In the genomic region with DNA sequence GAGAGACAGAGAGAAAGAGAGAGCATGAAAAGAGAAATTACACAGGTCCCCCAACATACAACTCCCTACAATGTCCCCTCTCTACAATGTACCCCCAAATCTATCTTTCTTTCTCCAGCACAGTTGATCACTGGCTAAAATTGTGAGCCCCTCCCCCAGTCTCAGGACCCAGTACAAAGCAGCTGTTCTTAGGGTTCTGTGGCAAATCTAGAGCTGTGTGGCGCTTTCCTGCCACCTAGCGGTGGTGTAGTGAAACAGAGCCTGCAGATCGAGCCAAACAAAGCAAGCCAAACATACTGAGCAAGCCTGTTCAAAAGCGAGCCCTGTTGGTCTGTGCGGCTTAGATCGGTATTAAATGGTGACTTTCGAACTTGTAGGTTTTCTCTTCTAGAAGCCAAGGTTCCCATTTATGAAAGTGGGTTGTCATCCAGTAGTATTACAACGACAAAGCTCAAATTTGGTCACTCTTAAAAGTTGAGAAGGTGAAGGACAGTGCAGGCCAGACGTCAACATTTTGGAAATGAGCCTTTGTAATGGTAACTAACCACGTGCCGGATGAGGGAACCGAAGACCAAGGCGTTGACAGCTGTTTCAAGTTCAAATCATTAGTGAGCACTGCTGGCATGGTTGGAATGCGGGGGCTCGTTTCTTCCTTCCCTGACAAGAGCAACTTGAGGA, we compare ENCODE assay signal across 8 mouse cellular contexts. TPM values are rescaled to one million over a fixed set of nuclear protein-coding genes. Genes with fewer than 3 reads are reported as not detected.
DNase-seq lines count a peak whose midpoint lies in the region; ATAC-seq and TF ChIP-seq lines count a peak whose summit lies in the region.

No protein-coding gene starts in this region.

- peaks cover 3% of the 10 kb centered on the region; the same call in 1 of the 2 replicates for H3K27me3 ChIP-seq in G1E (ENCODE audit: insufficient read depth, low read length)
- H3K27me3 ChIP-seq in forebrain, embryonic 12.5 days: no peaks in the 10 kb centered on the region; the same call in 1 of the 2 replicates
- no peaks in the 10 kb centered on the region for H3K27me3 ChIP-seq in lung, embryonic 14.5 days (ENCODE audit: insufficient read depth, low read length)

- no peak overlapping the region for H3K9ac ChIP-seq in forebrain, embryonic 12.5 days
- H3K9ac ChIP-seq in lung, embryonic 14.5 days: no peak overlapping the region

- intact Hi-C loops in heart, postnatal 36 days (cut with DNase I): loop anchor here (1.0 to 5.0 kb wide), 2 partner anchors 143 to 567 kb away; partner anchors contain the start of gene Tbc1d7

- TF ChIP-seq CTCF in G1E (IDR thresholded peaks at IDR 0.05; ENCODE audit: low read depth, low read length): peak; percentile 75
- TF ChIP-seq CTCF in lung, embryonic 14.5 days (IDR thresholded peaks at IDR 0.05; ENCODE audit: low read depth): peak; percentile 98

- H3K27ac ChIP-seq in forebrain, embryonic 12.5 days: no peak overlapping the region
- H3K27ac ChIP-seq in lung, embryonic 14.5 days (ENCODE audit: low read depth): peak overlapping the region; percentile 36; the same call in 1 of the 2 replicates

- H3K4me3 ChIP-seq in G1E (ENCODE audit: low read depth, low read length): no peak overlapping the region
- no peak overlapping the region for H3K4me3 ChIP-seq in forebrain, embryonic 12.5 days (replicated peaks)
- no peak overlapping the region for H3K4me3 ChIP-seq in lung, embryonic 14.5 days (ENCODE audit: low read depth, low read length)

- 28% methylated on average over 15 of the region's 15 CpGs for WGBS in forebrain, embryonic 12.5 days
- WGBS in lung, embryonic 14.5 days: 13% methylated on average over 15 of the region's 15 CpGs

- H3K4me2 ChIP-seq in forebrain, embryonic 12.5 days: no peak overlapping the region
- no peak overlapping the region for H3K4me2 ChIP-seq in lung, embryonic 14.5 days

- no peaks in the 10 kb centered on the region for H3K9me3 ChIP-seq in G1E (replicated peaks)
- H3K9me3 ChIP-seq in forebrain, embryonic 12.5 days: no peaks in the 10 kb centered on the region
- no peaks in the 10 kb centered on the region for H3K9me3 ChIP-seq in lung, embryonic 14.5 days (ENCODE audit: low read depth, low read length)

- H3K4me1 ChIP-seq in G1E (ENCODE audit: insufficient read depth, low read depth, low read length): no peaks in the 10 kb centered on the region
- H3K4me1 ChIP-seq in forebrain, embryonic 12.5 days: peaks cover 14% of the 10 kb centered on the region
- 0 out of 2 replicates have a peak, but pooled peaks cover under 1% of the 10 kb centered on the region for H3K4me1 ChIP-seq in lung, embryonic 14.5 days (ENCODE audit: insufficient read depth)

- ATAC-seq in G1E (ENCODE audit: extremely low read depth, insufficient number of reproducible peaks, low FRiP score, poor library complexity, severe bottlenecking): no peak; the same call in 1 of the 2 replicates
- peak; percentile 77 for ATAC-seq in forebrain, embryonic 12.5 days (ENCODE audit: low FRiP score)
- peak; percentile 87 for ATAC-seq in lung, embryonic 14.5 days (ENCODE audit: insufficient read depth)

- peak; percentile 40 for DNase-seq in G1E (ENCODE audit: low spot score)
- peak; percentile 21 for DNase-seq in c-Kit-positive CD71-positive TER-119-negative erythroid progenitor cells, embryonic 14.5 days (ENCODE audit: low read depth)
- peak; percentile 80 for DNase-seq in heart, postnatal 36 days
- DNase-seq in layer of hippocampus, adult 11-12 months (ENCODE audit: low spot score): peak; percentile 81
- peak; percentile 94 for DNase-seq in lung, embryonic 14.5 days
- peak; percentile 62 for DNase-seq in ovary, postnatal 14 days (ENCODE audit: low spot score)
- DNase-seq in thymus, postnatal 10 days (ENCODE audit: low spot score in 2 of 2): peak; percentile 42 to 80

- no peaks in the 10 kb centered on the region for H3K36me3 ChIP-seq in G1E (replicated peaks)
- no peaks in the 10 kb centered on the region for H3K36me3 ChIP-seq in forebrain, embryonic 12.5 days (replicated peaks)
- no peaks in the 10 kb centered on the region for H3K36me3 ChIP-seq in lung, embryonic 14.5 days (ENCODE audit: insufficient read depth)

RNA-seq across cellular contexts. Expression of gene Cd83, which starts 44.8 kb away (rescaled TPM):
- total RNA-seq in G1E (2014; fragmentation: Nextera tagmentation): not detected in 2 replicates
- total RNA-seq in G1E (2017): 0.05 and 0.06 TPM in 2 replicates
- polyA plus RNA-seq in G1E (2012): not detected in 2 replicates
- 3.7 and 3.9 TPM in 2 replicates for polyA plus RNA-seq in forebrain, embryonic 12.5 days (2016; fragmentation: Nextera tagmentation; extraction: Ambion mirVana)
- total RNA-seq in heart, postnatal 36 days (2021): 1 to 10 TPM; 4.1 to 4.5 TPM
- 12.9 and 14.3 TPM in 2 replicates for polyA plus RNA-seq in lung, embryonic 14.5 days (2014; fragmentation: Nextera tagmentation; extraction: Ambion mirVana)

Comparison
In these comparisons a context has a peak if more than half of its experiments do, and no peak if none do; other contexts are left out.
1. DNase-seq: peak in every context shown above with its lines; median percentile 94 in lung, embryonic 14.5 days; 81 in layer of hippocampus, adult 11-12 months; 80 in heart, postnatal 36 days; 62 in ovary, postnatal 14 days; 61 in thymus, postnatal 10 days; 40 in G1E; 21 in c-Kit-positive CD71-positive TER-119-negative erythroid progenitor cells, embryonic 14.5 days.